Mouse (Mus musculus): ENCODE results near the gene AL731706.2.

DNA sequence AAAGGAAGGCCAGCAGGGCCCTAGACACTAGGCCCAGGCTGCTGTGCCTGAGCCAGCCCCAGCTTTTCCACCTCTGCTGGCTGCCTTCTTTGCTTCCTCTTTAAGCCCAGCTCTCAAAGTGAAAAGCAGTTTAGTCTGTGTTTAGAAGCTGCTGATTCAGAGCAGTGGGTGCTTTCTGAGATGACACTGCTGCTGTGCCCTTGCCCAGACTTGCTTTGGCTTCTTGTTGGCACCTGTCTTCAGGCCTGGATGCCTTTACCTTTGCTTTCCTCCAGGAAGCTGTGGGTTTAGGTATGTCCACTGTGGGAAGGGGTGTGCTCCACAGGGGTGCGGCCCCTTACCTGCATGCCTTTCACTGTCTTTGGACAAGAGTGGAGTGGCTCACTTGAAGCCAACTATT, 34.0 kb upstream of the AL731706.2 start:
- TF ChIP-seq CTCF (IDR thresholded peaks at IDR 0.05; ENCODE audit: low read depth, low read length) (no peak), GATA1 (IDR thresholded peaks at IDR 0.05; ENCODE audit: borderline replicate concordance, low read length) (no peak), POLR2AphosphoS5 (IDR thresholded peaks at IDR 0.05; ENCODE audit: insufficient replicate concordance, low read depth, low read length) (no peak)

Data from G1E (cell line).